Mouse (Mus musculus): Measurements from ENCODE around the gene Olfr1111. TPM values are rescaled to one million over a fixed set of nuclear protein-coding genes. Genes with fewer than 3 reads are reported as not detected.
"Not testable (repeated sequence)": the region's sequence is repeated elsewhere in the genome, so short reads cannot be mapped to it uniquely, and the experiment has no call there.

Gene Olfr1111
- not detected in 2 replicates for polyA plus RNA-seq (2012; rRNA removed)

DNA sequence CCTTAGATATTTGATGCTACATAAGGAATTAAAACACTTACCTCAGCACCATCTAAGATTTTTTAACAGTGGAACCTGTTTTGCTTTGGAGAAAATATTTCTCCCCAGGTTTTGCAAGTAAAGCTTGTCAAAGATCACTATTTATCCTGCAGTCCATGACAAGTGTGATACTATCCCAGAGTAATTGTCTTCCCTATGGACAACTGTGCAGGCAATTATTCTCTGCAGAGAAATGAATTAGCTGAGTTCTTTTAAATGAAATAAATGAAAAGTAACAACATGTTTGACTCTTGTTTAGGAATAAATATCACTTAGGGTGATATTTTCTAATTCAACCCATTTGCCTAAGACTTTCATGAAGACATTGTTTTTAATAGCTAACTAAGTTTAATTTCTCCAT lies at the start of gene Olfr1111:
Gene Olfr1111 (minus strand): TSS at position 101 of the 400 bp plus-strand sequence.
- H3K4me3 ChIP-seq (ENCODE audit: extremely low read depth, insufficient read depth, insufficient read length), result no peak within 1 kb of the TSS
- H3K27me3 ChIP-seq (ENCODE audit: control insufficient read depth, insufficient read depth, low read length), result no peaks in the 10 kb centered on the region
- H3K36me3 ChIP-seq (ENCODE audit: control insufficient read depth, insufficient read depth, low read length), result no peaks in the 10 kb centered on the region
- DNase-seq (ENCODE audit: low read depth in 1 of 2, low spot score in 2 of 2), result no peak
- no peaks in the 10 kb centered on the region for H3K4me1 ChIP-seq (ENCODE audit: control insufficient read depth, insufficient read depth, insufficient read length)
- H3K27ac ChIP-seq (ENCODE audit: insufficient read depth, low read length), result no peak within 1 kb of the TSS
- TF ChIP-seq POLR2A (IDR thresholded peaks at IDR 0.05; ENCODE audit: low read depth, low read length) (no peak), CTCF (IDR thresholded peaks at IDR 0.05; ENCODE audit: extremely low read depth, insufficient read depth, insufficient read length, insufficient replicate concordance) (no peak)

DNA sequence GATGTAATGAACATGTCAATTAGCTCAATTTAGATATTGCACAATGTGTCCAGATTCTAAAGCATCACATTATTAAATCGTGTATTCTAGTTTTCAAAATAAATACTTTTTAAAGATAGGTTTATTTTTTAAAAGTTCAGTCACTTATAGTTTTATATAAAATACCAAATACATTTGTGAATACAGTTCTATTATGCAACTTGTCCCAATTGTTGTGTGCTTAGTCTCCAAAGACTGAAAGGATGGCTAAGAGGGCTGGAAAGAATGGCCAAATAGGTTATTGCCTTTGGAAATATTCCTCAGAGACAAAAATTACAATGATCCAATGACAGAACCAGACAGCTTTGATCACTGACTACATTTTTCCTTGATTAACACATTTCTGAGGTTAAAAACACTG lies 35.1 kb upstream of the Olfr1111 start, which contains the start of gene Olfr1112:
Gene Olfr1112 (plus strand): TSS at position 301 of the 400 bp plus-strand sequence.
- no peak within 1 kb of the TSS for H3K4me3 ChIP-seq (ENCODE audit: extremely low read depth, insufficient read depth, insufficient read length)
- WGBS, result 89% methylated on average over 1 of the region's 1 CpGs
- H3K27me3 ChIP-seq (ENCODE audit: control insufficient read depth, insufficient read depth, low read length), result no peaks in the 10 kb centered on the region
- TF ChIP-seq CTCF (IDR thresholded peaks at IDR 0.05; ENCODE audit: extremely low read depth, insufficient read depth, insufficient read length, insufficient replicate concordance) (no peak), POLR2A (IDR thresholded peaks at IDR 0.05; ENCODE audit: low read depth, low read length) (no peak)
- no peak for DNase-seq (ENCODE audit: low read depth in 1 of 2, low spot score in 2 of 2)
- no peak within 1 kb of the TSS for H3K27ac ChIP-seq (ENCODE audit: insufficient read depth, low read length)
- no peaks in the 10 kb centered on the region for H3K36me3 ChIP-seq (ENCODE audit: control insufficient read depth, insufficient read depth, low read length)
- no peaks in the 10 kb centered on the region for H3K4me1 ChIP-seq (ENCODE audit: control insufficient read depth, insufficient read depth, insufficient read length)

DNA sequence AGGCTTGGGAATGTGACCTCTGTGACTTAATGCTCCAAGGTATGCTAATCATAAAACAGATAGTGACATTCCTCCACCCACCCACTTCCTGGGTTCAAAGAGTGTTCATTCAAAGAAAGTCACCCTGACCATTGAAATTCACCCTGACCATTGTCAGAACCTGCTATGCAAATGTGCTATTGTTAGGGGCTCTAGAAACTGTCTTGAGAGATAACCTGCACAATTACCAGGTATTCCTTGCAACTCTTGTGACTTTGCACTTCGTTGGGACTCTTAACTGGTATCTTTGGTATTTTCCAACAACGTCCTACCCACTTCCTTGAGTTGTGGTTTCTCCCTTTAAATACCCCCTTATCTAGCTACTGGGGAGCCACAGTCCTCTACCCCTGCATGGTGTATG lies 15.3 kb upstream of the Olfr1111 start:
- not testable (repeated sequence) for H3K4me3 ChIP-seq (ENCODE audit: extremely low read depth, insufficient read depth, insufficient read length); H3K27ac ChIP-seq (ENCODE audit: insufficient read depth, low read length); H3K27me3 ChIP-seq (ENCODE audit: control insufficient read depth, insufficient read depth, low read length); H3K4me1 ChIP-seq (ENCODE audit: control insufficient read depth, insufficient read depth, insufficient read length); H3K36me3 ChIP-seq (ENCODE audit: control insufficient read depth, insufficient read depth, low read length); DNase-seq (ENCODE audit: low read depth in 1 of 2, low spot score in 2 of 2)
- 71% methylated on average over 2 of the region's 2 CpGs for WGBS

DNA sequence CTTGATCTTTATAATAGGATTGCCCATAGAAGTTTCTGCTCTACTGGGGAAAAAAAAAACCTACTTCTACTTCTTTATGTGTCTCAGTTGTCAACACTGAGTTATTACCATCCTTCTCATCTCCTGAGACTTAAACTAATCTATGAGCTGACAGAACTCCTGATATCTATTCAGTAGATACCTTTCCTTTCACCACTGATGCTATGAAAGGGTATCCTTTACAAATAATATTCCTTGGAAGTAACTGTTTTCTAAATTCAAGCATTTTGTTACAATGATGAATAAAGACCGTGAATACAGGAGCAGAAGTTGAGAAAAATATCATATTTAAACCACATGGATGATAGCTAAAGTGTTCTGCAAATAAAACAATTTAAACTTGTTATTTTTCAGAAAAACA lies 12.2 kb downstream of the Olfr1111 start, which contains the start of gene Olfr1110:
Gene Olfr1110 (minus strand): TSS at position 101 of the 400 bp plus-strand sequence.
- Histone ChIP-seq H3K4me3 (ENCODE audit: extremely low read depth, insufficient read depth, insufficient read length) (no peak within 1 kb of the TSS), H3K4me1 (ENCODE audit: control insufficient read depth, insufficient read depth, insufficient read length) (no peaks in the 10 kb centered on the region), H3K27me3 (ENCODE audit: control insufficient read depth, insufficient read depth, low read length) (no peaks in the 10 kb centered on the region), H3K36me3 (ENCODE audit: control insufficient read depth, insufficient read depth, low read length) (no peaks in the 10 kb centered on the region), H3K27ac (ENCODE audit: insufficient read depth, low read length) (no peak within 1 kb of the TSS)
- TF ChIP-seq POLR2A (IDR thresholded peaks at IDR 0.05; ENCODE audit: low read depth, low read length), result no peak
- no peak for TF ChIP-seq CTCF (IDR thresholded peaks at IDR 0.05; ENCODE audit: extremely low read depth, insufficient read depth, insufficient read length, insufficient replicate concordance)
- WGBS, result 75% methylated on average over 1 of the region's 1 CpGs
- no peak for DNase-seq (ENCODE audit: low read depth in 1 of 2, low spot score in 2 of 2)

DNA sequence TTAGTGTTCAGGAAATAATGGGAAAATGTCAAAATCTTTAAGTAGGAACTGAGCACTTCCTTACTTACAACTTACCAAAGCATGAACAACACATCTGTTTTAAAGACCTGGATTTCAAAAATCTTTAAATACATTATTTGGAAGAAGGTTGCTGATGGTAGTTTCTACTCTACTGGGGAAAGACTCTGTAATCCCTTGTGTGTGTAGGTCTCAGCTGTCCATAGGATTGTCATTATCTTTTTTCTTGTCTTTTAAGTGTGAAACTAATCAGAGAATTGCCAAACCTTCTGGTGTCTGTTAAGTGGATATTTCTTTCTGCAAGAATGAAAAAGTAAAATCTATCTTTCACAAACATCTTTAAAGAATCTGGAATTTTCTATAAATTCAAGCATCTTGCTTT lies 38.0 kb downstream of the Olfr1111 start, which contains the start of gene Olfr259:
Gene Olfr259 (minus strand): TSS at position 101 of the 400 bp plus-strand sequence.
- no peaks in the 10 kb centered on the region for H3K27me3 ChIP-seq (ENCODE audit: control insufficient read depth, insufficient read depth, low read length)
- TF ChIP-seq CTCF (IDR thresholded peaks at IDR 0.05; ENCODE audit: extremely low read depth, insufficient read depth, insufficient read length, insufficient replicate concordance) (no peak), POLR2A (IDR thresholded peaks at IDR 0.05; ENCODE audit: low read depth, low read length) (no peak)
- no peak within 1 kb of the TSS for H3K27ac ChIP-seq (ENCODE audit: insufficient read depth, low read length)
- no peak within 1 kb of the TSS for H3K4me3 ChIP-seq (ENCODE audit: extremely low read depth, insufficient read depth, insufficient read length)
- no peak for DNase-seq (ENCODE audit: low read depth in 1 of 2, low spot score in 2 of 2)
- no peaks in the 10 kb centered on the region for H3K36me3 ChIP-seq (ENCODE audit: control insufficient read depth, insufficient read depth, low read length)
- no peaks in the 10 kb centered on the region for H3K4me1 ChIP-seq (ENCODE audit: control insufficient read depth, insufficient read depth, insufficient read length)

Other genes with a start within 250 kb of the Olfr1111 start
- not detected in 2 replicates for gene Olfr1098, start 228.1 kb downstream of the Olfr1111 start, polyA plus RNA-seq (2012; rRNA removed)
- gene Olfr1099, start 191.9 kb downstream of the Olfr1111 start, polyA plus RNA-seq (2012; rRNA removed), result not detected in 2 replicates
- gene Olfr1100, start 172.7 kb downstream of the Olfr1111 start, polyA plus RNA-seq (2012; rRNA removed), result not detected in 2 replicates
- not detected in 2 replicates for gene Olfr1101, start 161.4 kb downstream of the Olfr1111 start, polyA plus RNA-seq (2012; rRNA removed)
- not detected in 2 replicates for gene Olfr1102, start 154.2 kb downstream of the Olfr1111 start, polyA plus RNA-seq (2012; rRNA removed)
- not detected in 2 replicates for gene Olfr1104, start 125.5 kb downstream of the Olfr1111 start, polyA plus RNA-seq (2012; rRNA removed)
- gene Olfr1105, start 116.1 kb downstream of the Olfr1111 start, polyA plus RNA-seq (2012; rRNA removed), result not detected in 2 replicates
- gene Olfr1106, start 100.4 kb downstream of the Olfr1111 start, polyA plus RNA-seq (2012; rRNA removed), result not detected in 2 replicates
- not detected in 2 replicates for gene Olfr1107, start 76.8 kb downstream of the Olfr1111 start, polyA plus RNA-seq (2012; rRNA removed)
- not detected in 2 replicates for gene Olfr1109, start 56.6 kb downstream of the Olfr1111 start, polyA plus RNA-seq (2012; rRNA removed)
- not detected in 2 replicates for gene Olfr259, start 38.1 kb downstream of the Olfr1111 start, polyA plus RNA-seq (2012; rRNA removed)
- gene Olfr1110, start 12.3 kb downstream of the Olfr1111 start, polyA plus RNA-seq (2012; rRNA removed), result not detected in 2 replicates
- gene Olfr1112, start 35.2 kb upstream of the Olfr1111 start, polyA plus RNA-seq (2012; rRNA removed), result not detected in 2 replicates
- gene Olfr1113, start 56.3 kb upstream of the Olfr1111 start, polyA plus RNA-seq (2012; rRNA removed), result not detected in 2 replicates
- gene Olfr1115, start 95.4 kb upstream of the Olfr1111 start, polyA plus RNA-seq (2012; rRNA removed), result not detected in 2 replicates
- gene Olfr1116, start 114.9 kb upstream of the Olfr1111 start, polyA plus RNA-seq (2012; rRNA removed), result not detected in 2 replicates
- not detected in 2 replicates for gene Olfr1118, start 155.0 kb upstream of the Olfr1111 start, polyA plus RNA-seq (2012; rRNA removed)
- gene Olfr1120, start 202.2 kb upstream of the Olfr1111 start, polyA plus RNA-seq (2012; rRNA removed), result not detected in 2 replicates
- not detected in 2 replicates for gene Olfr1121, start 217.3 kb upstream of the Olfr1111 start, polyA plus RNA-seq (2012; rRNA removed)
- not detected in 2 replicates for gene Olfr1122, start 233.2 kb upstream of the Olfr1111 start, polyA plus RNA-seq (2012; rRNA removed)

Data from spleen, adult 2 months (tissue).